Mouse (Mus musculus) testis, postnatal 10 days (tissue): ENCODE results near the gene Azgp1.
A peak's percentile ranks its signal among the peaks of the same experiment; 100 is the strongest.
"Not testable (repeated sequence)": the region's sequence is repeated elsewhere in the genome, so short reads cannot be mapped to it uniquely, and the experiment has no call there.

Experiments used
- DNase-seq: peaks from one replicate; pipeline ENCODE4 v3.0.0; 2021; ENCODE audit warnings: low spot score

Azgp1 gene

GRCm38 (mm10) chr5:137981300-137981699 lies at the start of gene Azgp1:
Gene Azgp1 (plus strand): TSS chr5:137981520.
- DNase-seq, result no peak

GRCm38 (mm10) chr5:137933934-137934333 lies 47.4 kb upstream of the Azgp1 start:
- not testable (repeated sequence) for DNase-seq

GRCm38 (mm10) chr5:137936486-137936885 lies 44.8 kb upstream of the Azgp1 start:
- no peak for DNase-seq

- no peak for DNase-seq
Measured at GRCm38 (mm10) chr5:137937238-137937637, 44.1 kb upstream of the Azgp1 start.

GRCm38 (mm10) chr5:137940948-137941347 lies 40.4 kb upstream of the Azgp1 start:
- DNase-seq, result no peak

GRCm38 (mm10) chr5:137943133-137943532 lies 38.2 kb upstream of the Azgp1 start:
- no peak for DNase-seq

GRCm38 (mm10) chr5:137947303-137947702 lies 34.0 kb upstream of the Azgp1 start:
- no peak for DNase-seq

GRCm38 (mm10) chr5:137951218-137951617 lies 30.1 kb upstream of the Azgp1 start:
- peak; percentile 67 for DNase-seq

- DNase-seq, result no peak
Measured at GRCm38 (mm10) chr5:137956404-137956803, 24.9 kb upstream of the Azgp1 start.

- no peak for DNase-seq
Measured at GRCm38 (mm10) chr5:137962945-137963344, 18.4 kb upstream of the Azgp1 start, which contains the start of gene Gjc3. Gene Gjc3 (minus strand): TSS chr5:137963098.

- peak; percentile 47 for DNase-seq
Measured at GRCm38 (mm10) chr5:137966492-137966891, 14.8 kb upstream of the Azgp1 start.

GRCm38 (mm10) chr5:137973161-137973560 lies 8.2 kb upstream of the Azgp1 start:
- no peak for DNase-seq

- no peak for DNase-seq
Measured at GRCm38 (mm10) chr5:137973738-137974137, 7.6 kb upstream of the Azgp1 start.

- DNase-seq, result no peak
Measured at GRCm38 (mm10) chr5:137974724-137975123, 6.6 kb upstream of the Azgp1 start.

GRCm38 (mm10) chr5:137975434-137975833 lies 5.9 kb upstream of the Azgp1 start:
- no peak for DNase-seq

- DNase-seq, result no peak
Measured at GRCm38 (mm10) chr5:137977291-137977690, 4.0 kb upstream of the Azgp1 start.

- no peak for DNase-seq
Measured at GRCm38 (mm10) chr5:137979081-137979480, 2.2 kb upstream of the Azgp1 start.

GRCm38 (mm10) chr5:137986351-137986750 lies 5.0 kb downstream of the Azgp1 start:
- DNase-seq, result no peak

GRCm38 (mm10) chr5:138009437-138009836 lies 28.1 kb downstream of the Azgp1 start:
- DNase-seq, result no peak

- DNase-seq, result no peak
Measured at GRCm38 (mm10) chr5:138012382-138012781, 31.1 kb downstream of the Azgp1 start.

GRCm38 (mm10) chr5:138016530-138016929 lies 35.2 kb downstream of the Azgp1 start:
- no peak for DNase-seq

- DNase-seq, result no peak
Measured at GRCm38 (mm10) chr5:138016997-138017396, 35.7 kb downstream of the Azgp1 start.

- not testable (repeated sequence) for DNase-seq
Measured at GRCm38 (mm10) chr5:138019577-138019976, 38.3 kb downstream of the Azgp1 start.

GRCm38 (mm10) chr5:138020961-138021479 lies 39.7 kb downstream of the Azgp1 start, which contains the start of the genes Smok3a and Smok3b:
Gene Smok3a (plus strand): TSS chr5:138021261.
Gene Smok3b (plus strand): TSS chr5:138021429.
- DNase-seq, result not testable (repeated sequence)
